Mouse (Mus musculus): ENCODE results near the gene Derl3. TPM values are rescaled to one million over a fixed set of nuclear protein-coding genes. Genes with fewer than 3 reads are reported as not detected.
"Not testable (repeated sequence)": the region's sequence is repeated elsewhere in the genome, so short reads cannot be mapped to it uniquely, and the experiment has no call there.

Derl3 gene
- polyA plus RNA-seq, 1 experiment from 2014 or later: 0.64 TPM

- WGBS: 7% methylated on average over 15 of the region's 15 CpGs
- no peaks in the 10 kb centered on the region for H3K36me3 ChIP-seq (ENCODE audit: control insufficient read depth, insufficient read depth, low read length)
- H3K9ac ChIP-seq (ENCODE audit: low read depth, low read length): peak overlapping the region; percentile 38
- H3K4me3 ChIP-seq (ENCODE audit: low read length): no peak overlapping the region; the same call in 1 of the 2 replicates
- H3K4me1 ChIP-seq (ENCODE audit: control insufficient read depth, insufficient read depth, low read depth, low read length): peaks cover 7% of the 10 kb centered on the region
- peak overlapping the region; percentile 35 for H3K4me2 ChIP-seq (ENCODE audit: low read length)
- no peaks in the 10 kb centered on the region for H3K27me3 ChIP-seq (replicated peaks; ENCODE audit: control insufficient read depth, insufficient read depth, low read length)
- H3K9me3 ChIP-seq (ENCODE audit: control insufficient read depth, low read length): no peaks in the 10 kb centered on the region
- H3K27ac ChIP-seq (ENCODE audit: low read depth, low read length): no peak overlapping the region
- ATAC-seq: 0 out of 2 replicates have a peak, but pooled peaks have one; percentile 31
Measured at GRCm38 (mm10) chr10:75882433-75883231, 10.6 kb upstream of the Derl3 start.

DNA sequence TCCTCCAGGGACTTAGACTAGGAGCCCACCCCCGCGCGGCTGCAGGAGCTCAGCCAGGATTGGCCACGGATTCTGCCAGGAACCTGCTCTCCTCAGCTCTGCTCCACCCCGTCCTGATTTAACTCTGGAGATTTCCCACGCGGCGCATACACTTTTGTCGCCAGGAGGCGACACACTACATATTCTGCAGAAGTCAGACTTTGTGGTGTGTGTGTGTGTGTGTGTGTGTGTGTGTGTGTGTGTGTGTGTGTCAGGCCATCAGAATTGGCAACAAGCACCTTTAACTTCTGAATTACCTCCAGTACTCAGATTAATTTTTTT, 10.0 kb upstream of the Derl3 start:
- H3K9ac ChIP-seq (ENCODE audit: low read depth, low read length): peak overlapping the region; percentile 38
- no peaks in the 10 kb centered on the region for H3K9me3 ChIP-seq (ENCODE audit: control insufficient read depth, low read length)
- H3K36me3 ChIP-seq (ENCODE audit: control insufficient read depth, insufficient read depth, low read length): no peaks in the 10 kb centered on the region
- H3K4me2 ChIP-seq (ENCODE audit: low read length): peak overlapping the region; percentile 35
- H3K4me1 ChIP-seq (ENCODE audit: control insufficient read depth, insufficient read depth, low read depth, low read length): peaks cover 7% of the 10 kb centered on the region
- no peak overlapping the region; the same call in 1 of the 2 replicates for H3K4me3 ChIP-seq (ENCODE audit: low read length)
- ATAC-seq: peak; percentile 70
- no peak overlapping the region for H3K27ac ChIP-seq (ENCODE audit: low read depth, low read length)
- no peaks in the 10 kb centered on the region for H3K27me3 ChIP-seq (replicated peaks; ENCODE audit: control insufficient read depth, insufficient read depth, low read length)
- WGBS: under 1% methylated on average over 10 of the region's 10 CpGs

DNA sequence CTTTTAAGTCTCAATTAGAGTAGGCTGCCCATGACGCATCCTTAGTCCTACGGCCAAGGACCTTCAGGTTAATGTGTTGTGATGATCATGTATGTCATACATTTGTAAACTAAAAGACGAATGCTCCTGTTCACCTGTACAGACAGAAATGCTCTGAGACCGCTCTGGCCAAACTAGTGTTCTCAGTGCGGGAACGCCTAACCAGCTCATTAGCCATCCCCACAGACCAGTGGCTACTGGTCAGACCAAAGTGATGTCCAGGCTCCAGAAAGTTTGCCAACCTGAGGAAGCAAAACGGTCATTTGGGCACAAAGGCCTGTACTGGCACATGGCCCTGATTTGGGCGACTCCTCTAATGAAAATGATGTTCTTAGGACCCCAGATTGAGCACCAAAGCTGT, 8.5 kb upstream of the Derl3 start:
- Histone ChIP-seq H3K4me2 (ENCODE audit: low read length) (no peak overlapping the region), H3K27ac (ENCODE audit: low read depth, low read length) (no peak overlapping the region), H3K4me3 (ENCODE audit: low read length) (no peak overlapping the region), H3K9ac (ENCODE audit: low read depth, low read length) (no peak overlapping the region), H3K4me1 (ENCODE audit: control insufficient read depth, insufficient read depth, low read depth, low read length) (peaks cover 7% of the 10 kb centered on the region), H3K36me3 (ENCODE audit: control insufficient read depth, insufficient read depth, low read length) (no peaks in the 10 kb centered on the region), H3K27me3 (replicated peaks; ENCODE audit: control insufficient read depth, insufficient read depth, low read length) (no peaks in the 10 kb centered on the region), H3K9me3 (ENCODE audit: control insufficient read depth, low read length) (no peaks in the 10 kb centered on the region)
- no peak for ATAC-seq
- 96% methylated on average over 8 of the region's 8 CpGs for WGBS

- H3K4me3 ChIP-seq (ENCODE audit: low read length); H3K4me2 ChIP-seq (ENCODE audit: low read length); H3K9me3 ChIP-seq (ENCODE audit: control insufficient read depth, low read length); H3K9ac ChIP-seq (ENCODE audit: low read depth, low read length); H3K36me3 ChIP-seq (ENCODE audit: control insufficient read depth, insufficient read depth, low read length); H3K27ac ChIP-seq (ENCODE audit: low read depth, low read length); H3K27me3 ChIP-seq (replicated peaks; ENCODE audit: control insufficient read depth, insufficient read depth, low read length); H3K4me1 ChIP-seq (ENCODE audit: control insufficient read depth, insufficient read depth, low read depth, low read length); ATAC-seq: not testable (repeated sequence)
- 90% methylated on average over 5 of the region's 5 CpGs for WGBS
Measured at GRCm38 (mm10) chr10:75887504-75887903, 5.7 kb upstream of the Derl3 start.

DNA sequence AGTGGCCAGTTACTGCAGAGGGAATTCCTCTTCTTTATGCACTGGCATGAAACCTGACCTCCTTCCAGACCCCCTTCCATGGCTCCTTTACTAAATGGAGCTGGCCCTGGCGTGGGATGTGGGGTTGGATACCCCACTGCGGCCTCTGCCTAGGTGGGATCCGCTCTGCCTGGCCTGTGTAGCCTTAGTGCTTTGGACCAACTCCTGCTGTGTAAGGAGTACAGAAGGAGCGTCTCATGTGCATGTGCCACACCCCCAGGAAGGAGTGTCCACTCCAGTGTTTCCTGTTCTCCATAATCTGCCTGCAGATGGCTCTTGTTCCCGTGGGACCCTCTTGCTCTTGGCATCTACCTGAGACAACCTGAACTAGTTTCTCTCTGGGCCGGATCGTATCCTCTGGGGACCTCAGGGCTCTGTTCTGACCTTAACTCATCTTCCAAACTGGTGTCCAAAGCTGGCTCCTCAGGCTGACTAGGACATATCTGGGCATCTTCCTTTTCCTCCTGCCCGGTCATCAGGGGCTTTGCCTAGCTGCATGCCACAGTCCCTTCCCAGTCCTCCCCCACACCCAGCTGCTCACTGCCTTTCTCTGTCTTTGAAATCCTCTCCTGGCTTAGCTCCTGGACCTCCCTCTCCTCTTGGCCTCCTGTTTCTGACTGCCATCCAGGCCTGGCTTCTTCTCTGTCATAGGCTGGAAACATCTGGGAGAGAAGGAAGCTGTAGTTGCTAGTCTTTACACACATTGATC, 3.6 kb upstream of the Derl3 start:
- Histone ChIP-seq H3K36me3 (ENCODE audit: control insufficient read depth, insufficient read depth, low read length) (no peaks in the 10 kb centered on the region), H3K27ac (ENCODE audit: low read depth, low read length) (no peak overlapping the region), H3K27me3 (replicated peaks; ENCODE audit: control insufficient read depth, insufficient read depth, low read length) (no peaks in the 10 kb centered on the region), H3K9ac (ENCODE audit: low read depth, low read length) (no peak overlapping the region), H3K4me3 (ENCODE audit: low read length) (no peak overlapping the region), H3K4me2 (ENCODE audit: low read length) (no peak overlapping the region), H3K9me3 (ENCODE audit: control insufficient read depth, low read length) (no peaks in the 10 kb centered on the region), H3K4me1 (ENCODE audit: control insufficient read depth, insufficient read depth, low read depth, low read length) (peaks cover 6% of the 10 kb centered on the region)
- no peak for ATAC-seq
- WGBS: 47% methylated on average over 8 of the region's 8 CpGs

- no peak overlapping the region for H3K9ac ChIP-seq (ENCODE audit: low read depth, low read length)
- no peaks in the 10 kb centered on the region for H3K9me3 ChIP-seq (ENCODE audit: control insufficient read depth, low read length)
- ATAC-seq: no peak
- H3K4me3 ChIP-seq (ENCODE audit: low read length): no peak overlapping the region
- no peak overlapping the region for H3K27ac ChIP-seq (ENCODE audit: low read depth, low read length)
- H3K36me3 ChIP-seq (ENCODE audit: control insufficient read depth, insufficient read depth, low read length): peaks cover 26% of the 10 kb centered on the region
- no peak overlapping the region for H3K4me2 ChIP-seq (ENCODE audit: low read length)
- H3K4me1 ChIP-seq (ENCODE audit: control insufficient read depth, insufficient read depth, low read depth, low read length): peaks cover 6% of the 10 kb centered on the region
- no peaks in the 10 kb centered on the region for H3K27me3 ChIP-seq (replicated peaks; ENCODE audit: control insufficient read depth, insufficient read depth, low read length)
- WGBS: 77% methylated on average over 6 of the region's 6 CpGs
Measured at GRCm38 (mm10) chr10:75894601-75895000, 1.4 kb downstream of the Derl3 start.

DNA sequence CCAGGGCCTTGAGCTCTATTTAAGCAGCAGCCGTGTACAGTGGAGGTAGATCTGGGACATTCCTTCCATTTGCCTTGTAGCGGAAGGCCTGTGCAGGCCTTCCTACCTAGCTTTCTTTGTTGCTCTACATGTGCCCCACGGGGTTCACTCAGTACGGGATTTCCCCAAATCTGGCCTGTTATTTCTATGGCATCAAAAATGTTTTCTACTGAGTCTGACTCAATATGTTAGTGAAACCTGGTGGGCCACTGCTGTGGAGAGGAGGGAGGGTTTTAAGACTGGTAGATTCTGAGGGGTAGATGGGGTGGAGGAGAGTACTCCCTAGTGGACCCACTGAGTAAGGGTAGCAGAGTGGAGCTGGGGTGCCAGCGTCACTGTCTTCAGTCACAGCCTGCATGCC, 2.5 kb downstream of the Derl3 start:
- peaks cover 29% of the 10 kb centered on the region for H3K36me3 ChIP-seq (ENCODE audit: control insufficient read depth, insufficient read depth, low read length)
- WGBS: 95% methylated on average over 5 of the region's 5 CpGs
- no peaks in the 10 kb centered on the region for H3K9me3 ChIP-seq (ENCODE audit: control insufficient read depth, low read length)
- H3K27me3 ChIP-seq (replicated peaks; ENCODE audit: control insufficient read depth, insufficient read depth, low read length): no peaks in the 10 kb centered on the region
- H3K4me3 ChIP-seq (ENCODE audit: low read length): no peak overlapping the region
- no peak overlapping the region for H3K27ac ChIP-seq (ENCODE audit: low read depth, low read length)
- peaks cover 6% of the 10 kb centered on the region for H3K4me1 ChIP-seq (ENCODE audit: control insufficient read depth, insufficient read depth, low read depth, low read length)
- no peak overlapping the region for H3K4me2 ChIP-seq (ENCODE audit: low read length)
- H3K9ac ChIP-seq (ENCODE audit: low read depth, low read length): no peak overlapping the region
- no peak for ATAC-seq

DNA sequence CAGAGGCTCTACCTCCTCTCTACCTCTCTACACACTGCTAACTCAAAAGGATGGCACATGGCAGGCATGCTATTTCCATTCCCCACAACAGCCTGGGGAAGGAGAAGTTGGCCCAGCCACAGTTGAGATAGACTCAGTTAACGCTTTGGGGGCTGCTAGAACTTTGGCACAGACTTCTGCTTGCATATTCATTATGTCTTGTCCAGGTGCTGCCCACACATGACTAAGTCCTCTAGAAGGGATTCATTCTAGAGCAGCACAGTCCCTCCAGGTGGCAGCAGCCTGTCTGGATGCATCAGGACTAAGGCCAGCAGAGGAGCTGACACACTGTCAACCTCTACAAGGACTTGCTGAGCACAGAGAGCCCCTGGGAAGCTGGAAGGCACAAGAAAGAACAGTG, 3.0 kb downstream of the Derl3 start:
- ATAC-seq: no peak
- Histone ChIP-seq H3K4me1 (ENCODE audit: control insufficient read depth, insufficient read depth, low read depth, low read length) (peaks cover 6% of the 10 kb centered on the region), H3K36me3 (ENCODE audit: control insufficient read depth, insufficient read depth, low read length) (peaks cover 30% of the 10 kb centered on the region), H3K4me3 (ENCODE audit: low read length) (no peak overlapping the region), H3K27me3 (replicated peaks; ENCODE audit: control insufficient read depth, insufficient read depth, low read length) (no peaks in the 10 kb centered on the region), H3K9ac (ENCODE audit: low read depth, low read length) (no peak overlapping the region), H3K9me3 (ENCODE audit: control insufficient read depth, low read length) (no peaks in the 10 kb centered on the region), H3K4me2 (ENCODE audit: low read length) (no peak overlapping the region), H3K27ac (ENCODE audit: low read depth, low read length) (no peak overlapping the region)
- 88% methylated on average over 1 of the region's 1 CpGs for WGBS

DNA sequence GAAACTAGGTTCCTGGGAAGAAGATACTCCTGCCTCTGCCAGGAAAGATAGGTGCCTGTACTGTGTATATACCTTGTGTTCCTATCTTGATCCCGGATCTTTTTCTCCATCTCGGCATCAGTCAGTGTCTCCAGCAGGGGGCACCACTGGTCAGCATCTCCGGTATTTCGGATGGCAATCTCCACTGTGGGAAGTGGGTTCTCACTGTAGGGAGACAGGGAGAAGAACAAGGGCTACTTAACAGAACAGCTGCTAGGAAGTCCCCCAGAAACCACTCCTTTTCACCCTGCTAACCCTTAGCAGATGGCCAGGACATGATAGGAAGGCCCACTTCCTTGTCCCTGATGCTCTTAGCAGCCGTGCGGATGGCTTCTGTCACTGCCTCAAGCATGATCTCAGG, 4.2 kb downstream of the Derl3 start:
- H3K27ac ChIP-seq (ENCODE audit: low read depth, low read length): no peak overlapping the region
- WGBS: 35% methylated on average over 6 of the region's 6 CpGs
- H3K4me1 ChIP-seq (ENCODE audit: control insufficient read depth, insufficient read depth, low read depth, low read length): peaks cover 6% of the 10 kb centered on the region
- ATAC-seq: no peak
- no peak overlapping the region for H3K4me2 ChIP-seq (ENCODE audit: low read length)
- H3K4me3 ChIP-seq (ENCODE audit: low read length): no peak overlapping the region
- H3K36me3 ChIP-seq (ENCODE audit: control insufficient read depth, insufficient read depth, low read length): peaks cover 36% of the 10 kb centered on the region
- no peak overlapping the region for H3K9ac ChIP-seq (ENCODE audit: low read depth, low read length)
- no peaks in the 10 kb centered on the region for H3K9me3 ChIP-seq (ENCODE audit: control insufficient read depth, low read length)
- H3K27me3 ChIP-seq (replicated peaks; ENCODE audit: control insufficient read depth, insufficient read depth, low read length): no peaks in the 10 kb centered on the region

Data from hindbrain, embryonic 16.5 days (tissue).